Mouse (Mus musculus): ENCODE data around the gene Tex36. TPM values are rescaled to one million over a fixed set of nuclear protein-coding genes. Genes with fewer than 3 reads are reported as not detected.

Gene Tex36
- polyA plus RNA-seq, 1 experiment from 2014 or later = not detected

GRCm38 (mm10) chr7:133627184-133627936 is 25.4 kb upstream of the Tex36 start:
- Histone ChIP-seq H3K36me3 (ENCODE audit: control insufficient read depth, insufficient read depth) (no peaks in the 10 kb centered on the region), H3K9me3 (ENCODE audit: control insufficient read depth, low read length) (no peaks in the 10 kb centered on the region), H3K27ac (ENCODE audit: low read length) (0 out of 2 replicates have a peak overlapping the region, but pooled peaks have one; percentile 24), H3K9ac (replicated peaks; ENCODE audit: low read depth, low read length) (no peak overlapping the region), H3K4me3 (replicated peaks; ENCODE audit: low read length) (no peak overlapping the region), H3K4me2 (ENCODE audit: low read length) (no peak overlapping the region), H3K4me1 (replicated peaks; ENCODE audit: control insufficient read depth, insufficient read depth, low read length) (peaks cover 7% of the 10 kb centered on the region; the same call in 1 of the 2 replicates), H3K27me3 (replicated peaks; ENCODE audit: control insufficient read depth, insufficient read depth, low read length) (no peaks in the 10 kb centered on the region)
- WGBS = 46% methylated on average over 14 of the region's 14 CpGs
- peak; percentile 23; the same call in 1 of the 2 replicates for ATAC-seq

DNA sequence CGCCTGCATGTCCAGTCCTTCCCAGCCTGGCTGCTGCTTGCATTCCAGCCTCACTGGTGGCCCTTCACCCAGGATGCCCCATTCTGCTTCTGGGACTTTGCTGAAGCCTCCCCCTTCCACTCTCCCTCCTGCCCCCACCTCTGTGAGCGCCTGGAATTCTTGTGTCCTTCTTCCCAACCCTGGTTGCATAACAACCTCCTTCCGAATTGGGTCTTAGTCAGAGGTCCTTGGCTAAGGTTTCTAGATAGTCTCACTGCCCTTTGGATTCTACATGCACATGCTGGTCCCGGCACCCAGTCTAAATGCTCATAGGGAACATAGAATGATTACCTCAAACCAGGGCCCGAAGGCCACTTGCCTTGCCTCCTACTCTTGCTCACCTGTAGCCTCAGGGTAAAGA is 21.3 kb upstream of the Tex36 start:
- no peaks in the 10 kb centered on the region for H3K9me3 ChIP-seq (ENCODE audit: control insufficient read depth, low read length)
- H3K36me3 ChIP-seq (ENCODE audit: control insufficient read depth, insufficient read depth) = no peaks in the 10 kb centered on the region
- ATAC-seq = no peak
- H3K4me3 ChIP-seq (replicated peaks; ENCODE audit: low read length) = no peak overlapping the region
- WGBS = 91% methylated on average over 5 of the region's 5 CpGs
- H3K27me3 ChIP-seq (replicated peaks; ENCODE audit: control insufficient read depth, insufficient read depth, low read length) = no peaks in the 10 kb centered on the region
- peaks cover 11% of the 10 kb centered on the region for H3K4me1 ChIP-seq (replicated peaks; ENCODE audit: control insufficient read depth, insufficient read depth, low read length)
- H3K4me2 ChIP-seq (ENCODE audit: low read length) = no peak overlapping the region
- H3K9ac ChIP-seq (replicated peaks; ENCODE audit: low read depth, low read length) = no peak overlapping the region
- H3K27ac ChIP-seq (ENCODE audit: low read length) = no peak overlapping the region

- Histone ChIP-seq H3K27me3 (replicated peaks; ENCODE audit: control insufficient read depth, insufficient read depth, low read length) (no peaks in the 10 kb centered on the region), H3K4me3 (replicated peaks; ENCODE audit: low read length) (no peak overlapping the region), H3K4me2 (ENCODE audit: low read length) (no peak overlapping the region), H3K4me1 (replicated peaks; ENCODE audit: control insufficient read depth, insufficient read depth, low read length) (peaks cover 5% of the 10 kb centered on the region; the same call in 1 of the 2 replicates), H3K9me3 (ENCODE audit: control insufficient read depth, low read length) (no peaks in the 10 kb centered on the region), H3K36me3 (ENCODE audit: control insufficient read depth, insufficient read depth) (no peaks in the 10 kb centered on the region), H3K9ac (replicated peaks; ENCODE audit: low read depth, low read length) (no peak overlapping the region), H3K27ac (ENCODE audit: low read length) (no peak overlapping the region)
- 43% methylated on average over 11 of the region's 11 CpGs for WGBS
- ATAC-seq = peak; percentile 64
These were observed 18.8 kb upstream of the Tex36 start for GRCm38 (mm10) chr7:133620721-133621120.

GRCm38 (mm10) chr7:133612981-133613380 is 11.0 kb upstream of the Tex36 start:
- no peaks in the 10 kb centered on the region for H3K9me3 ChIP-seq (ENCODE audit: control insufficient read depth, low read length)
- H3K4me1 ChIP-seq (replicated peaks; ENCODE audit: control insufficient read depth, insufficient read depth, low read length) = peaks cover 17% of the 10 kb centered on the region
- H3K4me3 ChIP-seq (replicated peaks; ENCODE audit: low read length) = no peak overlapping the region
- H3K9ac ChIP-seq (replicated peaks; ENCODE audit: low read depth, low read length) = no peak overlapping the region
- no peak overlapping the region for H3K4me2 ChIP-seq (ENCODE audit: low read length)
- H3K27ac ChIP-seq (ENCODE audit: low read length) = no peak overlapping the region
- H3K36me3 ChIP-seq (ENCODE audit: control insufficient read depth, insufficient read depth) = no peaks in the 10 kb centered on the region
- no peaks in the 10 kb centered on the region for H3K27me3 ChIP-seq (replicated peaks; ENCODE audit: control insufficient read depth, insufficient read depth, low read length)
- 80% methylated on average over 2 of the region's 2 CpGs for WGBS
- no peak for ATAC-seq

DNA sequence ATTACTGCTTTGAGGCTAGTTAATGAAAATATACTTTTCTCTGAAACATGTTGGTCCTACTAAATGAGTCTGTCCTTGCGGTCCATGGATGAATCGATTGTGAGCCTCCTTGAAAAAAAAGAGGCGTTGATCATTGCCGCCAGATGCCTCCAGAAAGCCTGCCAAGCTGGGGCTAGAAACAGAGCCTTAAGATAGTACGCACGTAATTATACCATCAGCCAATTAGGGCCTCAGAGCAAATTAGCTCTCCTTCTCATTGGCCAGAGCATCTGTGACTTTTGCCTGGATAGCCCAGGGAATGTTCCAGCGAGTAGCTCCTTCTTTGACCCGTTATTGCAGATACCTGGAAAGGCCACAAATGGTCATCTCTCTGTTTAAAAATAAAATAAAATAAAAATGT is 7.6 kb upstream of the Tex36 start:
- H3K36me3 ChIP-seq (ENCODE audit: control insufficient read depth, insufficient read depth) = no peaks in the 10 kb centered on the region
- peak; percentile 54; the same call in 1 of the 2 replicates for ATAC-seq
- no peak overlapping the region for H3K4me2 ChIP-seq (ENCODE audit: low read length)
- no peak overlapping the region for H3K4me3 ChIP-seq (replicated peaks; ENCODE audit: low read length)
- no peak overlapping the region for H3K9ac ChIP-seq (replicated peaks; ENCODE audit: low read depth, low read length)
- H3K9me3 ChIP-seq (ENCODE audit: control insufficient read depth, low read length) = no peaks in the 10 kb centered on the region
- no peaks in the 10 kb centered on the region for H3K27me3 ChIP-seq (replicated peaks; ENCODE audit: control insufficient read depth, insufficient read depth, low read length)
- WGBS = 43% methylated on average over 8 of the region's 8 CpGs
- peak overlapping the region; percentile 76 for H3K27ac ChIP-seq (ENCODE audit: low read length)
- H3K4me1 ChIP-seq (replicated peaks; ENCODE audit: control insufficient read depth, insufficient read depth, low read length) = peaks cover 29% of the 10 kb centered on the region

DNA sequence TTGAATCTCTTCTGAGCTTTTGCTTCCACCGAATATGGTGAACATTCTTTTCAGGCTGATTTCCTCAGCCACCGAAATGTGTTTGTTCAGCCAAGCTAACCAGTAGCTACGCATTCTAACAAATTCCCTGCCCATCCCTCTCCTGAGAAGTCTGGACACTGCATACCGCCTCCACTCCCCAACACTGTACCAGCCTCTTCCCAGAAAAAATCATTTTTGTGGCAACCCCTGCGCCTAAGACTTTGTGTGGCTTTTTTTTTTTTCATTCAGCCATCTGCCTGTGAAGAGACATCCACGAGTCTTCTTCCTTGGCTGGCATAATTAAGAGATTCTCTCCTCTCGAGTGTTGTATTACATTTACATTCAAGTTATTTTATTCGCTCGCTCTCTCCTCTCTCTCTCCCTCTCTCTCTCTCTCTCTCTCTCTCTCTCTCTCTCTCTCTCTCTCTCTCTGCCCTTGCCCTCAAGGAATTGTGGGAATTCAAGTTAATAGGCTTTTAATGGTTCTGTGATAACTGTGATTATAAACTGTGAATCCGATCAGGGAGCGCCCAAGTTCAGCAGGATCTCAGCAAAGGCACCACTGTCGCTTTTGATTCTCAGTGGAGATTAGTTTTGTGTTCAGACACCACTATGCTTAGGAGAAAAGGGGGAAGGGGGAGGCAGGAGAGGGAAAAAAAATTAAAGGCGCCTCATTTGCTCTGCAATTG is 6.8 kb upstream of the Tex36 start:
- H3K4me1 ChIP-seq (replicated peaks; ENCODE audit: control insufficient read depth, insufficient read depth, low read length) = peaks cover 29% of the 10 kb centered on the region
- 36% methylated on average over 13 of the region's 13 CpGs for WGBS
- no peaks in the 10 kb centered on the region for H3K9me3 ChIP-seq (ENCODE audit: control insufficient read depth, low read length)
- ATAC-seq = peak; percentile 43
- H3K36me3 ChIP-seq (ENCODE audit: control insufficient read depth, insufficient read depth) = no peaks in the 10 kb centered on the region
- no peak overlapping the region for H3K4me3 ChIP-seq (replicated peaks; ENCODE audit: low read length)
- H3K9ac ChIP-seq (replicated peaks; ENCODE audit: low read depth, low read length) = 0 out of 2 replicates have a peak overlapping the region, but pooled peaks have one; percentile 24
- peak overlapping the region; percentile 40 for H3K4me2 ChIP-seq (ENCODE audit: low read length)
- no peaks in the 10 kb centered on the region for H3K27me3 ChIP-seq (replicated peaks; ENCODE audit: control insufficient read depth, insufficient read depth, low read length)
- peak overlapping the region; percentile 76 for H3K27ac ChIP-seq (ENCODE audit: low read length)

DNA sequence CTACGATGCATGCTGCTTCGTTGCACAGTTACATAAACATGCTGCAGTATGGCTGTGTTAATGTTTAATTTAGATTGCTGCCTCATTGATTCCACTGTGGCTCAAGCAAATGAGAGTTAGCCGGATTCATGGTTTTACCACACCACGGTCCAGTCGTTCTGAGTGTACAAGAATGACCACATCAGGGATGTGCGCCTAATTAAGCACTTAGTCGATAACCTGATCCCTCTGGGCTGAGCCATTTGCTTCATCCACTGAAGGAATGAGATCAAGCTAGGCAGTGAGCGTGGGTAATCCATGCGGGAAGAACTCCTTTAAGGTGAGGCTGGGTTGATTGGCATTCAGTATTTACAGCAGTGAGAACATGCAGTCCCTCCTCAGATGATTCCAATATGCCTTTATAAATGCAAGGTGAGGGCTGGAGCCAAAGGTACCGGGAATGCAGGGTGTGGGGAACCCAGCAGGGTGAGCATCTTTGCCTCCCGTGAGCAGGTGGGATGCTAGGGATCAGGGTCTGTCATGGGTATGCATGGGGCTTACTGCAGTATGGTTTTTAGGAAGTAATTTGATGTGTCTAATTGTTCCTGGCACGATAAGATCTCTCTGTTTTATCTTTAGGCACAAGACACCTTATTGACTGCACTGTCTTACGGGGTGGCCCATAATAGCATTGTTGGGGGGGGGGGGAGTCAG is 6.1 kb upstream of the Tex36 start:
- H3K9ac ChIP-seq (replicated peaks; ENCODE audit: low read depth, low read length) = no peak overlapping the region
- peak overlapping the region; percentile 76 for H3K27ac ChIP-seq (ENCODE audit: low read length)
- H3K27me3 ChIP-seq (replicated peaks; ENCODE audit: control insufficient read depth, insufficient read depth, low read length) = no peaks in the 10 kb centered on the region
- 44% methylated on average over 13 of the region's 13 CpGs for WGBS
- peak; percentile 27; the same call in 1 of the 2 replicates for ATAC-seq
- H3K4me2 ChIP-seq (ENCODE audit: low read length) = peak overlapping the region; percentile 40; the same call in 1 of the 2 replicates
- no peaks in the 10 kb centered on the region for H3K36me3 ChIP-seq (ENCODE audit: control insufficient read depth, insufficient read depth)
- no peak overlapping the region for H3K4me3 ChIP-seq (replicated peaks; ENCODE audit: low read length)
- no peaks in the 10 kb centered on the region for H3K9me3 ChIP-seq (ENCODE audit: control insufficient read depth, low read length)
- H3K4me1 ChIP-seq (replicated peaks; ENCODE audit: control insufficient read depth, insufficient read depth, low read length) = peaks cover 29% of the 10 kb centered on the region

GRCm38 (mm10) chr7:133607331-133607730 is 5.4 kb upstream of the Tex36 start:
- H3K4me3 ChIP-seq (replicated peaks; ENCODE audit: low read length) = no peak overlapping the region
- ATAC-seq = no peak
- peaks cover 29% of the 10 kb centered on the region for H3K4me1 ChIP-seq (replicated peaks; ENCODE audit: control insufficient read depth, insufficient read depth, low read length)
- H3K27me3 ChIP-seq (replicated peaks; ENCODE audit: control insufficient read depth, insufficient read depth, low read length) = no peaks in the 10 kb centered on the region
- WGBS = 52% methylated on average over 5 of the region's 5 CpGs
- H3K9ac ChIP-seq (replicated peaks; ENCODE audit: low read depth, low read length) = no peak overlapping the region
- no peak overlapping the region for H3K4me2 ChIP-seq (ENCODE audit: low read length)
- no peak overlapping the region for H3K27ac ChIP-seq (ENCODE audit: low read length)
- no peaks in the 10 kb centered on the region for H3K9me3 ChIP-seq (ENCODE audit: control insufficient read depth, low read length)
- no peaks in the 10 kb centered on the region for H3K36me3 ChIP-seq (ENCODE audit: control insufficient read depth, insufficient read depth)

Measured in forebrain, embryonic 16.5 days (tissue).